Mouse (Mus musculus): ENCODE data around the gene Sirt6. TPM values are rescaled to one million over a fixed set of nuclear protein-coding genes. Genes with fewer than 3 reads are reported as not detected.
A peak's percentile ranks its signal among the peaks of the same experiment; 100 is the strongest.
"Not testable (repeated sequence)": the region's sequence is repeated elsewhere in the genome, so short reads cannot be mapped to it uniquely, and the experiment has no call there.

The Sirt6 gene
- total RNA-seq (2021) = 1 to 10 TPM; 3.5 to 4.1 TPM
- long read RNA-seq, experiment 1, partial matches to known transcripts = 0 of 2 reads
- long read RNA-seq, experiment 1, other reads (novel, unspliced or antisense) = 1 of 2 reads
- long read RNA-seq, experiment 2, partial matches to known transcripts = 0 of 3 reads
- long read RNA-seq, experiment 2, other reads (novel, unspliced or antisense) = 1 of 3 reads

- intact Hi-C loops (cut with DNase I) = loop anchor here (10.0 kb wide), 1 partner anchor 548 kb away; no protein-coding TSS in a partner anchor
- peak; percentile 88 to 90 for DNase-seq
These were observed at the start of gene Sirt6 for GRCm38 (mm10) chr10:81626994-81627835. Sirt6 (minus strand) TSS chr10:81627797.

GRCm38 (mm10) chr10:81656174-81656573 lies 28.6 kb upstream of the Sirt6 start:
- DNase-seq = no peak
- intact Hi-C loops (cut with DNase I) = loop anchor here (10.0 kb wide), 1 partner anchor 349 kb away; no protein-coding TSS in a partner anchor

GRCm38 (mm10) chr10:81655178-81655577 lies 27.6 kb upstream of the Sirt6 start:
- intact Hi-C loops (cut with DNase I) = loop anchor here (10.0 kb wide), 1 partner anchor 350 kb away; no protein-coding TSS in a partner anchor
- DNase-seq = no peak

GRCm38 (mm10) chr10:81648803-81649775 lies 21.5 kb upstream of the Sirt6 start, which contains the start of gene Gm10778:
Gm10778 (plus strand) TSS chr10:81649059.
- peak; percentile 79 to 81 for DNase-seq
- intact Hi-C loops (cut with DNase I) = not testable (repeated sequence)

- intact Hi-C loops (cut with DNase I) = no loop called here
These were observed 18.5 kb upstream of the Sirt6 start for GRCm38 (mm10) chr10:81646015-81646555.

GRCm38 (mm10) chr10:81645391-81645790 lies 17.8 kb upstream of the Sirt6 start:
- intact Hi-C loops (cut with DNase I) = no loop called here
- DNase-seq = no peak

More at GRCm38 (mm10) chr10:81646015-81646555, 18.5 kb upstream of the Sirt6 start:
- DNase-seq = no peak

- no peak for DNase-seq
These were observed 17.1 kb upstream of the Sirt6 start for GRCm38 (mm10) chr10:81644716-81645115.

GRCm38 (mm10) chr10:81644162-81644561 lies 16.6 kb upstream of the Sirt6 start:
- intact Hi-C loops (cut with DNase I) = no loop called here
- DNase-seq = no peak

More at GRCm38 (mm10) chr10:81644716-81645115, 17.1 kb upstream of the Sirt6 start:
- intact Hi-C loops (cut with DNase I) = no loop called here

- DNase-seq = peak; percentile 91 to 95
- intact Hi-C loops (cut with DNase I) = loop anchor here (2.0 kb wide), 1 partner anchor 15 kb away; the partner anchor contains the start of gene Ankrd24
These were observed 16.0 kb upstream of the Sirt6 start for GRCm38 (mm10) chr10:81643449-81644055.

- intact Hi-C loops (cut with DNase I) = loop anchor here (2.0 kb wide), 1 partner anchor 14 kb away; the partner anchor contains the start of gene Ankrd24
- no peak for DNase-seq
These were observed 15.3 kb upstream of the Sirt6 start for GRCm38 (mm10) chr10:81642648-81643448.

GRCm38 (mm10) chr10:81641978-81642647 lies 14.5 kb upstream of the Sirt6 start:
- intact Hi-C loops (cut with DNase I) = loop anchor here (2.0 kb wide), 1 partner anchor 13 kb away; the partner anchor contains the start of gene Ankrd24

GRCm38 (mm10) chr10:81641566-81641965 lies 14.0 kb upstream of the Sirt6 start:
- intact Hi-C loops (cut with DNase I) = no loop called here
- DNase-seq = peak in 1 of 2 experiments; percentile 8

More at GRCm38 (mm10) chr10:81641978-81642647, 14.5 kb upstream of the Sirt6 start:
- no peak for DNase-seq

GRCm38 (mm10) chr10:81640825-81641224 lies 13.2 kb upstream of the Sirt6 start:
- intact Hi-C loops (cut with DNase I); DNase-seq: not testable (repeated sequence)

- DNase-seq = no peak
- intact Hi-C loops (cut with DNase I) = no loop called here
These were observed 10.5 kb upstream of the Sirt6 start for GRCm38 (mm10) chr10:81638101-81638500.

- intact Hi-C loops (cut with DNase I) = no loop called here
- no peak for DNase-seq
These were observed 8.7 kb upstream of the Sirt6 start for GRCm38 (mm10) chr10:81636338-81636737.

- peak; percentile 63 to 68 for DNase-seq
- intact Hi-C loops (cut with DNase I) = no loop called here
These were observed 5.9 kb upstream of the Sirt6 start for GRCm38 (mm10) chr10:81633253-81634099.

GRCm38 (mm10) chr10:81628390-81628789 lies 793 bp upstream of the Sirt6 start, which contains the start of gene Ankrd24:
Ankrd24 (plus strand) TSS chr10:81628540.
- intact Hi-C loops (cut with DNase I) = loop anchor here (2.0 to 10.0 kb wide), 2 partner anchors 14 to 546 kb away; no protein-coding TSS in a partner anchor
- no peak for DNase-seq

Data from gastrocnemius, postnatal 36 days (tissue).